Mouse (Mus musculus) ES-Bruce4 (cell line): ENCODE measurements at regions not wholly inside any gene's neighbourhood (a gene's known extent, or its start where the extent isn't known, plus 50 kb on each side); places are given as distances from the start of the nearest gene placed in this dataset.

Experiments
- CTCF ChIP-seq: IDR thresholded peaks from one replicate; pipeline ENCODE4 v1.8.1; 2011; ENCODE audit warnings: low read depth, low read length
- EP300 ChIP-seq: IDR thresholded peaks from 2 replicates; pipeline ENCODE4 v1.6.1; 2011; ENCODE audit warnings: low read depth, low read length; ENCODE audit not compliant: insufficient read depth
- POLR2A ChIP-seq: IDR thresholded peaks from one replicate; pipeline ENCODE4 v1.8.1; 2011; ENCODE audit warnings: low read length; ENCODE audit not compliant: insufficient read depth

- TF ChIP-seq CTCF (no peak), POLR2A (no peak), EP300 (no peak)
Measured at GRCm38 (mm10) chr1:5326311-5326710, 518.6 kb downstream of the Gm37988 start.
